Mouse (Mus musculus): ENCODE results near the gene Wdr81. TPM values are rescaled to one million over a fixed set of nuclear protein-coding genes. Genes with fewer than 3 reads are reported as not detected.

The Wdr81 gene
- polyA plus RNA-seq, 1 experiment, result 17.3 TPM

GRCm38 (mm10) chr11:75441034-75441433 lies 13.5 kb downstream of the Wdr81 start:
- H3K79me2 ChIP-seq (ENCODE audit: control insufficient read depth, insufficient read depth), result no peaks in the 10 kb centered on the region
- no peak overlapping the region for H3K4me3 ChIP-seq
- no peak overlapping the region for H3ac ChIP-seq (ENCODE audit: control insufficient read depth, insufficient read length)
- TF ChIP-seq USF1 (IDR thresholded peaks at IDR 0.05; ENCODE audit: low read depth), result no peak
- TF ChIP-seq MYOD1 (IDR thresholded peaks at IDR 0.05; ENCODE audit: control insufficient read depth in 1 of 3, insufficient read length in 2 of 3, low read depth in 2 of 3), result no peak
- no peak for TF ChIP-seq MYOG (IDR thresholded peaks at IDR 0.05; ENCODE audit: control insufficient read depth in 1 of 3, insufficient read depth in 1 of 3, insufficient read length in 2 of 3, low read depth in 2 of 3)
- TF ChIP-seq CEBPB (IDR thresholded peaks at IDR 0.05; ENCODE audit: insufficient read depth, poor library complexity, severe bottlenecking), result no peak
- no peak for TF ChIP-seq TCF3 (IDR thresholded peaks at IDR 0.05; ENCODE audit: insufficient read length, low read depth)
- no peak for TF ChIP-seq POLR2AphosphoS2 (IDR thresholded peaks at IDR 0.05; ENCODE audit: insufficient read length, low read depth)
- no peak for TF ChIP-seq MAX (IDR thresholded peaks at IDR 0.05; ENCODE audit: low read depth)
- no peak for TF ChIP-seq SRF (IDR thresholded peaks at IDR 0.05; ENCODE audit: control insufficient read depth, insufficient read length, low read depth)
- no peak for TF ChIP-seq E2F4 (IDR thresholded peaks at IDR 0.05; ENCODE audit: insufficient read depth)
- H3K27me3 ChIP-seq (ENCODE audit: control insufficient read depth, insufficient read depth, insufficient read length), result no peaks in the 10 kb centered on the region
- H3K4me2 ChIP-seq (ENCODE audit: low read depth), result no peak overlapping the region
- peaks cover 17% of the 10 kb centered on the region for H3K36me3 ChIP-seq (ENCODE audit: control insufficient read depth, insufficient read depth)

GRCm38 (mm10) chr11:75439951-75440350 lies 14.6 kb downstream of the Wdr81 start:
- Histone ChIP-seq H3K4me3 (no peak overlapping the region), H3K36me3 (ENCODE audit: control insufficient read depth, insufficient read depth) (peaks cover 17% of the 10 kb centered on the region), H3ac (ENCODE audit: control insufficient read depth, insufficient read length) (no peak overlapping the region), H3K79me2 (ENCODE audit: control insufficient read depth, insufficient read depth) (no peaks in the 10 kb centered on the region), H3K27me3 (ENCODE audit: control insufficient read depth, insufficient read depth, insufficient read length) (no peaks in the 10 kb centered on the region), H3K4me2 (ENCODE audit: low read depth) (no peak overlapping the region)
- TF ChIP-seq SRF (IDR thresholded peaks at IDR 0.05; ENCODE audit: control insufficient read depth, insufficient read length, low read depth) (no peak), E2F4 (IDR thresholded peaks at IDR 0.05; ENCODE audit: insufficient read depth) (no peak), REST (IDR thresholded peaks at IDR 0.05; ENCODE audit: insufficient read depth, insufficient read length) (no peak), CEBPB (IDR thresholded peaks at IDR 0.05; ENCODE audit: insufficient read depth, poor library complexity, severe bottlenecking) (no peak), TCF3 (IDR thresholded peaks at IDR 0.05; ENCODE audit: insufficient read length, low read depth) (no peak), TCF12 (IDR thresholded peaks at IDR 0.05; ENCODE audit: insufficient read depth, poor library complexity, severe bottlenecking) (no peak), MYOD1 (IDR thresholded peaks at IDR 0.05; ENCODE audit: control insufficient read depth in 1 of 3, insufficient read length in 2 of 3, low read depth in 2 of 3) (no peak), MYOG (IDR thresholded peaks at IDR 0.05; ENCODE audit: control insufficient read depth in 1 of 3, insufficient read depth in 1 of 3, insufficient read length in 2 of 3, low read depth in 2 of 3) (no peak), MAX (IDR thresholded peaks at IDR 0.05; ENCODE audit: low read depth) (no peak), USF1 (IDR thresholded peaks at IDR 0.05; ENCODE audit: low read depth) (no peak), POLR2AphosphoS2 (IDR thresholded peaks at IDR 0.05; ENCODE audit: insufficient read length, low read depth) (no peak), POLR2A (IDR thresholded peaks at IDR 0.05; ENCODE audit: insufficient read length, low read depth) (no peak)

GRCm38 (mm10) chr11:75439363-75439762 lies 15.2 kb downstream of the Wdr81 start, which contains the start of gene Serpinf2:
TSS of gene Serpinf2 (minus strand) at chr11:75439591.
- TF ChIP-seq CEBPB (IDR thresholded peaks at IDR 0.05; ENCODE audit: insufficient read depth, poor library complexity, severe bottlenecking) (no peak), REST (IDR thresholded peaks at IDR 0.05; ENCODE audit: insufficient read depth, insufficient read length) (no peak), USF1 (IDR thresholded peaks at IDR 0.05; ENCODE audit: low read depth) (no peak), MYOD1 (IDR thresholded peaks at IDR 0.05; ENCODE audit: control insufficient read depth in 1 of 3, insufficient read length in 2 of 3, low read depth in 2 of 3) (no peak), TCF12 (IDR thresholded peaks at IDR 0.05; ENCODE audit: insufficient read depth, poor library complexity, severe bottlenecking) (no peak), E2F4 (IDR thresholded peaks at IDR 0.05; ENCODE audit: insufficient read depth) (no peak), POLR2A (IDR thresholded peaks at IDR 0.05; ENCODE audit: insufficient read length, low read depth) (no peak), MYOG (IDR thresholded peaks at IDR 0.05; ENCODE audit: control insufficient read depth in 1 of 3, insufficient read depth in 1 of 3, insufficient read length in 2 of 3, low read depth in 2 of 3) (no peak), MAX (IDR thresholded peaks at IDR 0.05; ENCODE audit: low read depth) (no peak), SRF (IDR thresholded peaks at IDR 0.05; ENCODE audit: control insufficient read depth, insufficient read length, low read depth) (no peak), POLR2AphosphoS2 (IDR thresholded peaks at IDR 0.05; ENCODE audit: insufficient read length, low read depth) (no peak), TCF3 (IDR thresholded peaks at IDR 0.05; ENCODE audit: insufficient read length, low read depth) (no peak)
- H3K4me2 ChIP-seq (ENCODE audit: low read depth), result no peak within 1 kb of the TSS
- H3K27me3 ChIP-seq (ENCODE audit: control insufficient read depth, insufficient read depth, insufficient read length), result no peaks in the 10 kb centered on the region
- H3ac ChIP-seq (ENCODE audit: control insufficient read depth, insufficient read length), result no peak within 1 kb of the TSS
- H3K36me3 ChIP-seq (ENCODE audit: control insufficient read depth, insufficient read depth), result peaks cover 17% of the 10 kb centered on the region
- no peak within 1 kb of the TSS for H3K4me3 ChIP-seq
- H3K79me2 ChIP-seq (ENCODE audit: control insufficient read depth, insufficient read depth), result no peaks in the 10 kb centered on the region

GRCm38 (mm10) chr11:75438804-75439203 lies 15.7 kb downstream of the Wdr81 start:
- no peaks in the 10 kb centered on the region for H3K27me3 ChIP-seq (ENCODE audit: control insufficient read depth, insufficient read depth, insufficient read length)
- no peak overlapping the region for H3K4me3 ChIP-seq
- no peak for TF ChIP-seq E2F4 (IDR thresholded peaks at IDR 0.05; ENCODE audit: insufficient read depth)
- TF ChIP-seq POLR2A (IDR thresholded peaks at IDR 0.05; ENCODE audit: insufficient read length, low read depth), result no peak
- no peak for TF ChIP-seq REST (IDR thresholded peaks at IDR 0.05; ENCODE audit: insufficient read depth, insufficient read length)
- no peak for TF ChIP-seq SRF (IDR thresholded peaks at IDR 0.05; ENCODE audit: control insufficient read depth, insufficient read length, low read depth)
- no peak for TF ChIP-seq MAX (IDR thresholded peaks at IDR 0.05; ENCODE audit: low read depth)
- TF ChIP-seq TCF3 (IDR thresholded peaks at IDR 0.05; ENCODE audit: insufficient read length, low read depth), result no peak
- no peak for TF ChIP-seq POLR2AphosphoS2 (IDR thresholded peaks at IDR 0.05; ENCODE audit: insufficient read length, low read depth)
- TF ChIP-seq CEBPB (IDR thresholded peaks at IDR 0.05; ENCODE audit: insufficient read depth, poor library complexity, severe bottlenecking), result no peak
- no peak for TF ChIP-seq MYOD1 (IDR thresholded peaks at IDR 0.05; ENCODE audit: control insufficient read depth in 1 of 3, insufficient read length in 2 of 3, low read depth in 2 of 3)
- no peak for TF ChIP-seq MYOG (IDR thresholded peaks at IDR 0.05; ENCODE audit: control insufficient read depth in 1 of 3, insufficient read depth in 1 of 3, insufficient read length in 2 of 3, low read depth in 2 of 3)
- TF ChIP-seq TCF12 (IDR thresholded peaks at IDR 0.05; ENCODE audit: insufficient read depth, poor library complexity, severe bottlenecking), result no peak
- TF ChIP-seq USF1 (IDR thresholded peaks at IDR 0.05; ENCODE audit: low read depth), result no peak
- H3ac ChIP-seq (ENCODE audit: control insufficient read depth, insufficient read length), result no peak overlapping the region
- peaks cover 17% of the 10 kb centered on the region for H3K36me3 ChIP-seq (ENCODE audit: control insufficient read depth, insufficient read depth)
- no peak overlapping the region for H3K4me2 ChIP-seq (ENCODE audit: low read depth)
- H3K79me2 ChIP-seq (ENCODE audit: control insufficient read depth, insufficient read depth), result no peaks in the 10 kb centered on the region
